Mouse (Mus musculus): ENCODE results near the gene Prss28. TPM values are rescaled to one million over a fixed set of nuclear protein-coding genes. Genes with fewer than 3 reads are reported as not detected.

Prss28 gene
- not detected in 2 replicates for polyA plus RNA-seq (2012; rRNA removed; ENCODE audit: low replicate concordance)

GRCm38 (mm10) chr17:25308346-25308745, at the start of gene Prss28:
Gene Prss28, plus strand, starts transcription at chr17:25308646.

DNA sequence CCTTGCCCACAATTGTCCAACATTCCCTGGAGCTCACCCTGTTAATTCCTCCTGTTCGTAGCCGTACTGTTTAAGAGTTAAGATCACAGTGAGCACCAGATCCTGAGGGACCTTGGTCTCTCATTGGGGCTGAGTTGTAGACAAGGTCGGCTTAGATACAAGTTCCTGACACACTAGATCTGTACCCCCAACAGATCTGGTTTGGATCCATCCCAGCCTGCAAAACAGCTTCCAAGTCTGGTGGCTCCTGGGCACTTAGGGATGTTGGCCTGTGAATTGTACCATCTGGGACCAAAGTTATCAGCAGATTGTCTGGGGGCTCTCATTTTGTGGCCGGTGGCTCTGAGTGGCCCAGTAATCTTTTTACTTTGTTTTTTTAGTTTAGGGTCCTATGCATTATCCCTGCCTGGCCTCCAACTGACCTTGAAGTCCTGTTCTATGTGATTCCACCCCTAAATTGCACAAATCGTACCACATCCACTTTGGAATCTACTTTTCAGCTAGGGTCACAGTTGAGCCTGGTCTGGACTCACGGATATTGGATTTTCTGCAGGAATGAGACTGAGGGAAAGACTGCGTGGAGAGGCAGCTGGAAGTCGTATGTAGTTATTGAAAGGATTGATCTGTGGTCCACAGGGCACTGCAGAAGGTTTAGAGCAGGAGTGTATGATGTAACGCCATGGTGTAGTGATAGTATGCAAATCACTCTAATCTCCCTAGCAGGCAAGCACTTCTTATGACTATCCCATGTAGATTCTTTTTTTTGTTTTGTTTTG, 33.7 kb upstream of the Prss28 start, which contains the start of gene Ube2i:
Gene Ube2i, minus strand, starts transcription at position 52 of the 776 bp plus-strand sequence.

GRCm38 (mm10) chr17:25298094-25298493, 10.4 kb upstream of the Prss28 start, which contains the start of gene Prss34:
Gene Prss34, plus strand, starts transcription at chr17:25298394.

DNA sequence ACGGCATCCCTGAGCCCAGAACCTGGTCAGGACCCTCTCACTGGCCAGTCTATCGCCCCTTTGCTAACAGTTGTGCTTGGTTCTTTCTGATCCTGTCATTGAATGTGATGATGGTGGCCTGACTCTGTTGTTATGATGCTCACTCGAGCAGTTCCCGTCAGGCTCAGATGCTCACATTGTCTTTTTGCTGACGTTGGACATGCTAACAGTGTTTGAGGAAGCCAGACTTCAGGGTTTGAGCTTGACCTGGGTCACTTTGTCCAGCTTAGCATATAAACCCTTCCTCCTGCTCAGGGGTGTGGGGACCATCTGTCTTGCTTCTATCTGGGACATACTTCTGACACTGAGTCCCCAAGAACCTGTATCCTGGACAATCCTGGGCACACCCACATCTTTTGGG, 9.9 kb downstream of the Prss28 start, which contains the start of gene Prss29:
Gene Prss29, plus strand, starts transcription at position 301 of the 400 bp plus-strand sequence.

DNA sequence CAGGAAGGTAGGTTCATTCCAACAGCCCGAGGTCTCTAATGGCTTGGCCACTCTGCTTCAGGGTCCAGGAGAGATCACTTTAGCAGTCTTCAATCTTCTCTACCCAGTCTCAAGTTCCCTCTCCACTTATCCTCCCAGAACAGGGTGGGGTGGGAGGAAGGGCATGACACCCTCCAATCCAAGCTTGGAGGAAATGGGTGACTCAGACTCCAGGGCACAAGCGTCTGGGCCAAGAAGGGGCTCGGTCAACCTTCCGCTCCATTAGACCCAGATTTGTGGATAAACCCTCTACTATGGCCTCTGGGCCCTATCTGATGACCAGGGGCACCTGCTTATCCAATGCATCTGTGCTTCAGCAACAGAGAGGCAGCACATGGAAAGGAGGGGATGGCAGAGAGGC, 37.0 kb downstream of the Prss28 start, which contains the start of gene Tpsab1:
Gene Tpsab1, minus strand, starts transcription at position 101 of the 400 bp plus-strand sequence.

Other genes starting within 250 kb of the Prss28 start
- gene Tmem204, start 225.1 kb upstream of the Prss28 start, polyA plus RNA-seq (2012; rRNA removed; ENCODE audit: low replicate concordance), result 39.7 and 51.0 TPM in 2 replicates
- 25.0 and 25.6 TPM in 2 replicates for gene Telo2, start 192.7 kb upstream of the Prss28 start, polyA plus RNA-seq (2012; rRNA removed; ENCODE audit: low replicate concordance)
- 0.20 TPM in 1 of 2 replicates, not detected in the other for gene Ptx4, start 187.9 kb upstream of the Prss28 start, polyA plus RNA-seq (2012; rRNA removed; ENCODE audit: low replicate concordance)
- 37.0 and 43.4 TPM in 2 replicates for gene Clcn7, start 175.3 kb upstream of the Prss28 start, polyA plus RNA-seq (2012; rRNA removed; ENCODE audit: low replicate concordance)
- gene Ccdc154, start 146.2 kb upstream of the Prss28 start, polyA plus RNA-seq (2012; rRNA removed; ENCODE audit: low replicate concordance), result not detected in 2 replicates
- gene Gm38655, start 133.2 kb upstream of the Prss28 start, polyA plus RNA-seq (2012; rRNA removed; ENCODE audit: low replicate concordance), result not detected in 2 replicates
- gene BC003965, start 124.1 kb upstream of the Prss28 start, polyA plus RNA-seq (2012; rRNA removed; ENCODE audit: low replicate concordance), result 12.1 and 15.0 TPM in 2 replicates
- 16.7 and 34.5 TPM in 2 replicates for gene Unkl, start 120.2 kb upstream of the Prss28 start, polyA plus RNA-seq (2012; rRNA removed; ENCODE audit: low replicate concordance)
- gene Gnptg, start 68.5 kb upstream of the Prss28 start, polyA plus RNA-seq (2012; rRNA removed; ENCODE audit: low replicate concordance), result 33.3 and 36.1 TPM in 2 replicates
- 19.2 and 25.1 TPM in 2 replicates for gene Tsr3, start 68.5 kb upstream of the Prss28 start, polyA plus RNA-seq (2012; rRNA removed; ENCODE audit: low replicate concordance)
- 6.9 and 16.3 TPM in 2 replicates for gene Baiap3, start 52.3 kb upstream of the Prss28 start, polyA plus RNA-seq (2012; rRNA removed; ENCODE audit: low replicate concordance)
- 95.6 and 146 TPM in 2 replicates for gene Ube2i, start 34.0 kb upstream of the Prss28 start, polyA plus RNA-seq (2012; rRNA removed; ENCODE audit: low replicate concordance)
- 1.1 and 1.4 TPM in 2 replicates for gene Prss34, start 10.3 kb upstream of the Prss28 start, polyA plus RNA-seq (2012; rRNA removed; ENCODE audit: low replicate concordance)
- not detected in 2 replicates for gene Prss29, start 10.0 kb downstream of the Prss28 start, polyA plus RNA-seq (2012; rRNA removed; ENCODE audit: low replicate concordance)
- gene Tpsab1, start 36.9 kb downstream of the Prss28 start, polyA plus RNA-seq (2012; rRNA removed; ENCODE audit: low replicate concordance), result 1.5 and 2.0 TPM in 2 replicates
- gene Tpsb2, start 57.7 kb downstream of the Prss28 start, polyA plus RNA-seq (2012; rRNA removed; ENCODE audit: low replicate concordance), result 130 and 146 TPM in 2 replicates
- 4.0 and 4.8 TPM in 2 replicates for gene Tpsg1, start 60.6 kb downstream of the Prss28 start, polyA plus RNA-seq (2012; rRNA removed; ENCODE audit: low replicate concordance)
- gene Cacna1h, start 125.1 kb downstream of the Prss28 start, polyA plus RNA-seq (2012; rRNA removed; ENCODE audit: low replicate concordance), result 3.6 and 3.7 TPM in 2 replicates
- not detected in 2 replicates for gene Tekt4, start 146.0 kb downstream of the Prss28 start, polyA plus RNA-seq (2012; rRNA removed; ENCODE audit: low replicate concordance)
- gene Sstr5, start 188.6 kb downstream of the Prss28 start, polyA plus RNA-seq (2012; rRNA removed; ENCODE audit: low replicate concordance), result not detected in 2 replicates